In genomic region chr13:111748301-111749062, GRCm38 (mm10) we compare ENCODE assay signal across 14 mouse cellular contexts.
"Had no signal": no experiment of that assay in that cellular context is flagged by ENCODE, and none has a peak within 500 bp of the region (broad histone marks: within the 10 kb centered on the region; RNA-seq: fewer than 3 reads in every experiment).

No protein-coding gene starts in this region.

- H3K27ac ChIP-seq: layer of hippocampus, adult 2 months; limb, embryonic 12.5 days; lung, embryonic 15.5 days; macrophage; midbrain, embryonic 13.5 days had no signal

- H3K27me3 ChIP-seq: limb, embryonic 12.5 days; liver, embryonic 13.5 days; lung, embryonic 15.5 days; midbrain, embryonic 13.5 days had no signal

- H3K9me3 ChIP-seq: limb, embryonic 12.5 days; liver, embryonic 13.5 days; lung, embryonic 15.5 days; midbrain, embryonic 13.5 days had no signal

- H3K4me2 ChIP-seq: limb, embryonic 12.5 days; liver, embryonic 13.5 days; lung, embryonic 15.5 days; midbrain, embryonic 13.5 days had no signal

- H3K4me3 ChIP-seq: layer of hippocampus, adult 2 months; limb, embryonic 12.5 days; liver, embryonic 13.5 days; lung, embryonic 15.5 days; midbrain, embryonic 13.5 days had no signal

- DNase-seq: kidney, postnatal 10 days; kidney, postnatal 4 days; liver; liver, embryonic 13.5 days; liver, postnatal 0 days; lung, postnatal 14 days; right cerebral cortex, adult 18-20 months; thymus, adult 2 months; thymus, postnatal 25 days had no signal

- H3K9ac ChIP-seq: limb, embryonic 12.5 days; liver, postnatal 0 days; lung, embryonic 15.5 days; midbrain, embryonic 13.5 days had no signal

- H3K4me1 ChIP-seq: limb, embryonic 12.5 days; lung, embryonic 15.5 days; midbrain, embryonic 13.5 days had no signal

- ATAC-seq: liver, postnatal 0 days; midbrain, embryonic 13.5 days had no signal
